Mouse (Mus musculus) ES-E14 (cell line): Measurements from ENCODE around the gene Cavin4.

Experiments
- CHD2 ChIP-seq: IDR thresholded peaks from 2 replicates; pipeline ENCODE4 v1.6.1; 2014; ENCODE audit warnings: mild to moderate bottlenecking, low read depth, low read length, inconsistent platforms
- HCFC1 ChIP-seq: IDR thresholded peaks from 2 replicates; pipeline ENCODE4 v1.6.1; 2012; ENCODE audit warnings: low read length, inconsistent platforms, borderline replicate concordance; ENCODE audit not compliant: insufficient read depth
- MAFK ChIP-seq: IDR thresholded peaks from 2 replicates; pipeline ENCODE4 v1.6.1; 2014; ENCODE audit warnings: mild to moderate bottlenecking, low read depth, low read length, inconsistent platforms; ENCODE audit not compliant: insufficient read depth
- ZC3H11A ChIP-seq: IDR thresholded peaks from 2 replicates; pipeline ENCODE4 v1.6.1; 2012; ENCODE audit warnings: low read depth, mild to moderate bottlenecking, inconsistent platforms, low read length, borderline replicate concordance
- ZNF384 ChIP-seq: IDR thresholded peaks from 2 replicates; pipeline ENCODE4 v1.6.1; 2012; ENCODE audit warnings: low read depth, low read length, inconsistent platforms

GRCm38 (mm10) chr4:48677276-48677675 lies 14.0 kb downstream of the Cavin4 start:
- TF ChIP-seq ZNF384 (no peak), ZC3H11A (no peak), CHD2 (no peak), HCFC1 (no peak), MAFK (no peak)
